Mouse (Mus musculus) heart, postnatal 14 days (tissue): ENCODE results near the gene Vmn2r30. TPM values are rescaled to one million over a fixed set of nuclear protein-coding genes. Genes with fewer than 3 reads are reported as not detected.
A peak's percentile ranks its signal among the peaks of the same experiment; 100 is the strongest.
"Not testable (repeated sequence)": the region's sequence is repeated elsewhere in the genome, so short reads cannot be mapped to it uniquely, and the experiment has no call there.

Source experiments
- DNase-seq, 2 experiments: peaks; one replicate each; pipeline ENCODE4 v3.0.0; 2021 to 2022
- intact Hi-C: fragments of 180-260 bp; cut with DNase I; formaldehyde crosslinking; loops from one replicate; pipeline ENCODE4 v1.15.1; 2025
- long read RNA-seq, 2 experiments: library from polyadenylated mRNA; stranded (forward); transcript quantifications; one replicate each; pipeline ENCODE4 v2.0.0; 2021
- microRNA-seq, 2 experiments: library from miRNA; unstranded; fragments of <30 nt; microRNA quantifications; one replicate each; pipeline ENCODE4 v1.2.0; 2021 to 2022
- total RNA-seq, 2 experiments: library from RNA; stranded (reverse); gene quantifications; 2 replicates each; pipeline ENCODE4 v1.2.3; 2021

The Vmn2r30 gene
- not detected for total RNA-seq
- long read RNA-seq, experiment 1: 0 reads
- long read RNA-seq, experiment 2: 0 reads

DNA sequence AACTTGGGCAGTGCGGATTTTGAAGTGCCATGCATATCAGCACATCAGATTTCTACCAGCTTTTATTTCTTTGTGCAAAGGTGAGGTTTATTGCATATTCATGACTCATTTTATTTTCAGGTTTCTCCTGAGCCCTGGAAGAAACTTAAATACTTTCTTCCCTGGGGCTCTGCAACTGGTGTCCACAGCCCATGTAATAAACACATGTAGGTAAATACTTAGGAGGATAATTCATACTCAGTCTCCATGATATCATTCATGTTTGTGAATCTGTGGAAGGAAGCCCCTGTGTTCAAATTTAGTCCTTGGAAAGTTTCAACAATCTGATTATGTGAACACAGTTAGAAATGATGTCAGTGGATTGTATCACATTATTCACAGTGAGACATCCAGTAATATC, at the start of gene Vmn2r30:
TSS of gene Vmn2r30 (minus strand) at position 101 of the 400 bp plus-strand sequence.
- intact Hi-C loops, DNase-seq: not testable (repeated sequence)

DNA sequence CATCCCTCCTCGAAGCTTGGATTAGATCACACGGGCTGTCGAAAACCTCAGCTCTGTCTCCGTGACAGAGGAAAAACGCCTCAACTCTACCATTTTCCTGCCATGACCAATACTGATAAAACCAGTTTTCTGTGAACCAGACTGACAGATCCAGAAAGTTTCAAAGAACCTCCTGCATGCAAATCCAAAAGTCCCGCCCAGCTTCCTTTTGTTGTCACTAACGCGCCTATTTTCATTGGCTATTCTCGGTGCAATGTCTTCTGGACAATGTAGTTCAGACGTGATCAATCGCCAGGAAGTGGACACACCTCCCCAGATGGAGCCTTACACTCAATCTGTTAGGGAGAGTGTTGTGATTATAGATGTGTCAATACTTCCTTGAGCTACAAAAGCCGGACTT, 37.0 kb upstream of the Vmn2r30 start, which contains the start of gene Gm45783:
TSS of gene Gm45783 (minus strand) at position 143 of the 400 bp plus-strand sequence.
- intact Hi-C loops, DNase-seq: not testable (repeated sequence)

DNA sequence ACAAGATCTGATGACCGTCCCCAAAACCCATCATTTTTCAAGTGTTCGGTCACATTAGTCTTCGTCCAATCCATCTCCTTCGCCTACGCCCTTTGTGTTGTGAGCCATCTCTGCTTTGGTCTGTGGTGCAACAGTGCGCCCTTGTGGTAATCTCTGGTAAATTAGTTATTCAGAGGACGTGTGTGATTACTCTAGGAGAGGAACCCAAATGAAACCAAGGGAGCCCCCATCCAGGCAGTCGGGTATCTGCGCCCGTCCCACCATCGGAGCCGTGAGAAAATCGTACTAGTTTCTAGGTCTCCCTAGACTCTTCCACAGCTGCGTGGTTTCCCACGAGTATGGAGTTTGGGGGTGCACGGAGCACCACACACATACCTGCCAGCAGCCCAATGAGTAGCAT, 41.8 kb downstream of the Vmn2r30 start:
- intact Hi-C loops: loop anchor here (10.0 kb wide), 1 partner anchor 931 kb away; the partner anchor contains the start of gene Zfp78
- DNase-seq: peak; percentile 46 to 58

DNA sequence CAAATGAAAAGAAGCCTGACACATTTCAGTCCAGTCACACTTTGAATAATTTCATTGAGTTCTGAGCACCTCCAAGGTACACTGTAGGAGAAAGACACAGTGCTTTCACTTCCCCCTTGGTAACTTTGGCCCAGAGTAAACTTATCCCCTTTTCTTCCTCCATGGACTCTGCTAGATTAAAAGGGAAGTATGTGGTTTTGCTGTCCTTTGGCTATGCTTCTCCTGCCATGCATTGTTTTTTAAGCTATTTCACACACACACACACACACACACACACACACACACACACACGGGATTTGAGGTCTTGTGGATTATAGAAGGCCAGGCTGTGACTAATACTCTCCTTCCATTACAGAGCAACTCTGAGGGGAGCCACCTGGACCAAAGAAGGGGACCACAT, 56.0 kb downstream of the Vmn2r30 start:
- no peak for DNase-seq
- intact Hi-C loops: loop anchor here (5.0 kb wide), 1 partner anchor 144 kb away; the partner anchor contains the start of gene Zfp773

DNA sequence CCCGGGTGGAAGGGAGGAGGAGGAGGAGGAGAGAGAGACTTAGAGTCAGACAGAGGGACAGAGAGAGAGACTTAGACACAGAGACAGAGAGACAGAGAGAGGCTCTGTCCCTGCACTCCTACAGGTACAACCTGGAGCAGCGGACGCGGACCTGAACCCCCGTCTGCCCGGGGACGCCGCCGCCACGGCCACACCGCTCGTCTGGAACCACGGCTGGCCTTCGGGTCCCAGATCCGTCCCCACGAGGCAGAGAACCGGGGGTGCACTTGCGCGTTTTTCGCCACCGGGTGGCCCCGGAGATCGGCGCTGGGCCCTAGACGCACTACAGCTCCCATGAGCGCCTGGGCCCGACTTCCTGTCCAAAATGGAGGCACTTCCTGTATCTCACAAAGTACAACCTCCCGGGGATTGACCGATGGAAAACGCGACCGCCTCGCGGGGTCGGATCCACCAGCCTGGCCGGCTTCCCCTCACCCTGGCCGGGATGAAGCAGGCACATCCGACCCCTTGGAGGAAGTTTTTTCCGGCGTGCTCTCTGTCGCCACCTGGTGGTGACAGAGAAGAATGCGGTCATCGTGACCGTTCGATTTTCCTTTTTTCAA, 59.3 kb downstream of the Vmn2r30 start, which contains the start of gene Gm45844:
TSS of gene Gm45844 (minus strand) at position 324 of the 602 bp plus-strand sequence.
- peak; percentile 88 to 90 for DNase-seq
- intact Hi-C loops: loop anchor here (5.0 kb wide), 1 partner anchor 336 kb away; no protein-coding TSS in a partner anchor

DNA sequence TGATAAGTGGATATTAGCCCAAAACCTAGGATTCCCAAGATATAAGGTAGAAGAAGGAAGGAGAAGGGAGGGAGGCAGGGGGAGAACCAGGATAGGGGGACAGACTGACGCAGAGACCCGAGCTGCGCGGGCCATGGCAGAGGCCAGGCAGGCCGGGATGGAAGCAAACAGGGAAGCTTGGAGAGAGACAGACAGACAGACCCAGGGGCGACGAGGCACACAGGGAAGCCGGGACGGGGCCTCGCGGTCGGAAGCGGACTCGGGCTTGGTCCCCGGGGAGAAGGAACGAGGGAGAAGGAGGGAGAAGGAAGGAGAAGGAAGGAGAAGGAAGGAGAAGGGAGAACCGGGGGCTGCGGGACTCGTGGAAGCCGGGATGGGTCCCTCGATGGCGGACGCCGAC, 59.9 kb downstream of the Vmn2r30 start:
- peak in 1 of 2 experiments; percentile 23 for DNase-seq
- intact Hi-C loops: loop anchor here (5.0 kb wide), 1 partner anchor 335 kb away; no protein-coding TSS in a partner anchor

Small RNAs within 50 kb of the gene (microRNA-seq; reads per million reads assigned to microRNA genes)
- 3.2 to 9.7 reads per million in 2 experiments for gene Mir5620

Other genes starting within 250 kb of the Vmn2r30 start
- 1 to 10 TPM; 3.6 to 4.3 TPM for gene Zfp954, start 216.1 kb downstream of the Vmn2r30 start, total RNA-seq
- under 1 TPM; 0.17 to 0.54 TPM for gene Zfp773, start 200.9 kb downstream of the Vmn2r30 start, total RNA-seq
- gene Zfp418, start 166.3 kb downstream of the Vmn2r30 start, total RNA-seq: 1 to 10 TPM; 1.8 to 2.2 TPM
- 1 to 10 TPM; 1.8 to 2.1 TPM for gene Zfp772, start 127.6 kb downstream of the Vmn2r30 start, total RNA-seq
- under 1 TPM in 1 of 2 experiments, not detected in 1; 0.15 TPM for gene Vmn2r29, start 90.3 kb downstream of the Vmn2r30 start, total RNA-seq
- gene Gm45844, start 59.3 kb downstream of the Vmn2r30 start, total RNA-seq: 1 to 10 TPM in 1 of 2 experiments, under 1 TPM in 1; 0.46 to 2.0 TPM
- 10 to 100 TPM; 48.8 to 53.4 TPM for gene Clcn4, start 36.8 kb downstream of the Vmn2r30 start, total RNA-seq
- gene Gm45783, start 37.0 kb upstream of the Vmn2r30 start, total RNA-seq: under 1 TPM in 1 of 2 experiments, not detected in 1; 0.39 TPM
- gene Vmn2r31, start 62.1 kb upstream of the Vmn2r30 start, total RNA-seq: not detected
- gene Vmn2r32, start 142.4 kb upstream of the Vmn2r30 start, total RNA-seq: not detected
- gene Vmn2r33, start 229.2 kb upstream of the Vmn2r30 start, total RNA-seq: not detected